Mouse (Mus musculus) stomach, postnatal 0 days (tissue): ENCODE data around the gene Ankib1.

Experiments used
- CTCF ChIP-seq: IDR thresholded peaks from 2 replicates; pipeline ENCODE4 v1.5.1; 2016; ENCODE audit warnings: antibody characterized with exemption, low read depth, mild to moderate bottlenecking, moderate library complexity
- EP300 ChIP-seq: optimal IDR thresholded peaks from 2 replicates; pipeline ENCODE3; 2016; ENCODE audit warnings: antibody characterized with exemption

GRCm38 (mm10) chr5:3800881-3801280, 1.8 kb downstream of the Ankib1 start:
- TF ChIP-seq EP300 (no peak), CTCF (no peak)
